Mouse (Mus musculus) retina, postnatal 7 days (tissue): ENCODE results near the gene Mrrf.

ENCODE experiments used
- DNase-seq: peaks from one replicate; pipeline ENCODE4 v3.0.0-alpha.2; 2012; ENCODE audit warnings: low read depth, low spot score

Gene Mrrf

DNA sequence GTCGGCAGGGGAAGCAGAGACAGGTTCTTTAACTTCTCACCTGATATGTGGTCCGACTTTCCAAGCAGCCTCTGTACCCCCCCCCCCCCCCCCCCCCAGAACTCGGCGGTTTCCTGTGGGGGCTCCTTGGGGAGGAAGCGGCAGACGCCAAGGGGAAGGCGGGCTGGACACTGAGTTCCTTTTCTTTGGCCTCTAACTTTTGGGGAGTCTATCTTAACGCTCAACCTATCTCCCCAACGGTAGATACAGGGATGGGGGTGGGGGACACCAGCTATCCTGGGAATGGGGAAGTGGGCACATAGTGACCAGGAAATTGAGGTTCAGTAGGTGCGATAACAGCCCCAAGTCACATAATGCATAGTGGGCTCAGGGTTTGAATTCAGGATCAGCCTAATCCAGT is 94.8 kb downstream of the Mrrf start:
- DNase-seq = no peak

- no peak for DNase-seq
Measured at GRCm38 (mm10) chr2:36234526-36235368, 98.6 kb downstream of the Mrrf start.

DNA sequence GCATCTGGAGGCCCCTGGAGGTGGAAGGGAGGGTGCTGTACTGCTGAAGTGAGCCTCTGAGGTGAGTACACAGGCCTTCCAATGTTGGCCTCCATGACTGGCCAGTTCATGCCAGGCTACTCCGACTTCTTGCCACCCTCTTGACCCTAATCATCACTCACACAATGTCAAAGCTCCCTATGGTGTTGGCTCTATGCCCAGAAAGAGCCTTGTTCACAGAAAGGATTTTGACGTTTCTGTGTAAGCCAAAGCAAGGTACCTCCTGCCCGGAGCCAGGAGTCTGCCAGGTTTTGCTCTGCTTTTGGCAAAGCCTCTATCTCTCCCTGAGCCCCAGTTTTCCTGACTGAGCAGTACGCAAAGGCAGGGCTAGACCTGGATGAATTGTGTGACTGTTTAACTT is 99.7 kb downstream of the Mrrf start:
- no peak for DNase-seq

- no peak for DNase-seq
Measured at GRCm38 (mm10) chr2:36236889-36237288, 100.7 kb downstream of the Mrrf start.

GRCm38 (mm10) chr2:36237557-36237956 is 101.4 kb downstream of the Mrrf start:
- no peak for DNase-seq

GRCm38 (mm10) chr2:36238467-36238866 is 102.3 kb downstream of the Mrrf start:
- no peak for DNase-seq

DNA sequence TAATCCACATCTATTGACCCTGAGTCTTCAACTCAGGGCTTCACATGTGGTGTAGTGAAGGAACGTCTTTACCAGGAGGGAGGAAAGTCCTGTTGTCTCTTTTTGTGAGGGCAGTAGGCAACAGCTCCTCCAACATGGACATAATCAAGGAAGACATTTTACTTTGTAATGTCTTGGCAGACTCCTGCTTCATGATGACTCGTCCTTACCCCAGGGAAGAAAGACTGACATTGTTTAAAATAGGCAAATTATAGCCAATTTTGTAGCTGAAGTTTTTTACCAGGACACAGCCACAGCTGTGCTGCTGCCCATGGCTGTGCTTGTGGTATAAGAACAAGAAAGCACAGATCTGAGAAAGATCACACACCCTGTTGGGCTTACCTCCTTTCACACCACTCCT is 102.8 kb downstream of the Mrrf start:
- DNase-seq = no peak
